Comparison of ENCODE assay signal across 13 mouse cellular contexts in genomic region chr17:3556251-3556650, GRCm38 (mm10). TPM values are rescaled to one million over a fixed set of nuclear protein-coding genes. Genes with fewer than 3 reads are reported as not detected.
DNase-seq lines count a peak whose midpoint lies in the region; ATAC-seq and TF ChIP-seq lines count a peak whose summit lies in the region.
"Had no signal": no experiment of that assay in that cellular context is flagged by ENCODE, and none has a peak within 500 bp of the region (broad histone marks: within the 10 kb centered on the region; RNA-seq: fewer than 3 reads in every experiment).

No protein-coding gene starts in this region.

- no peak overlapping the region for H3K4me3 ChIP-seq in forebrain, embryonic 14.5 days (ENCODE audit: low read depth, low read length)
- H3K4me3 ChIP-seq in forebrain, postnatal 0 days (ENCODE audit: low read depth, low read length) = no peak overlapping the region
- H3K4me3 ChIP-seq in megakaryocyte, embryonic 14.5 days (replicated peaks) = peak overlapping the region; percentile 80
- no peak overlapping the region for H3K4me3 ChIP-seq in intestine, postnatal 0 days (ENCODE audit: low read depth, low read length)
- H3K4me3 ChIP-seq in neural tube, embryonic 15.5 days (replicated peaks) = no peak overlapping the region

- H3K4me2 ChIP-seq in forebrain, embryonic 14.5 days (ENCODE audit: low read length) = peak overlapping the region; percentile 72; the same call in 1 of the 2 replicates
- H3K4me2 ChIP-seq in forebrain, postnatal 0 days (ENCODE audit: low read depth) = no peak overlapping the region
- H3K4me2 ChIP-seq in intestine, postnatal 0 days (replicated peaks; ENCODE audit: low read depth) = no peak overlapping the region; the same call in 1 of the 2 replicates
- H3K4me2 ChIP-seq in neural tube, embryonic 15.5 days = peak overlapping the region; percentile 66; the same call in 1 of the 2 replicates

- no peaks in the 10 kb centered on the region for H3K9me3 ChIP-seq in forebrain, embryonic 14.5 days (replicated peaks; ENCODE audit: control insufficient read depth, low read length)
- H3K9me3 ChIP-seq in forebrain, postnatal 0 days (ENCODE audit: low read length) = no peaks in the 10 kb centered on the region
- no peaks in the 10 kb centered on the region for H3K9me3 ChIP-seq in megakaryocyte, embryonic 14.5 days
- H3K9me3 ChIP-seq in intestine, postnatal 0 days (ENCODE audit: control insufficient read depth) = no peaks in the 10 kb centered on the region
- no peaks in the 10 kb centered on the region for H3K9me3 ChIP-seq in neural tube, embryonic 15.5 days (replicated peaks)

- no peak overlapping the region for H3K27ac ChIP-seq in forebrain, embryonic 14.5 days (ENCODE audit: low read depth, low read length)
- H3K27ac ChIP-seq in forebrain, postnatal 0 days (ENCODE audit: low read depth, low read length) = no peak overlapping the region
- no peak overlapping the region for H3K27ac ChIP-seq in intestine, postnatal 0 days (ENCODE audit: low read depth, low read length)
- no peak overlapping the region for H3K27ac ChIP-seq in neural tube, embryonic 15.5 days (replicated peaks)

- no peak for ATAC-seq in forebrain, embryonic 14.5 days
- ATAC-seq in forebrain, postnatal 0 days = no peak
- no peak for ATAC-seq in megakaryocyte, adult 5-6 weeks (ENCODE audit: poor library complexity, severe bottlenecking)
- ATAC-seq in intestine, postnatal 0 days = 0 out of 2 replicates have a peak, but pooled peaks have one; percentile 14
- ATAC-seq in neural tube, embryonic 15.5 days (ENCODE audit: low FRiP score) = no peak
- ATAC-seq in inflammation-experienced regulatory T-cells, adult 6 months = no peak

- no peak overlapping the region; the same call in 1 of the 2 replicates for H3K9ac ChIP-seq in forebrain, embryonic 14.5 days (ENCODE audit: low read length)
- H3K9ac ChIP-seq in forebrain, postnatal 0 days = no peak overlapping the region
- no peak overlapping the region for H3K9ac ChIP-seq in intestine, postnatal 0 days (ENCODE audit: low read depth, low read length)
- no peak overlapping the region for H3K9ac ChIP-seq in neural tube, embryonic 15.5 days (replicated peaks)

- no peak for TF ChIP-seq CTCF in forebrain, postnatal 0 days (IDR thresholded peaks at IDR 0.05; ENCODE audit: low read depth)
- no peak for TF ChIP-seq CTCF in intestine, postnatal 0 days (IDR thresholded peaks at IDR 0.05; ENCODE audit: low read depth)

- H3K27me3 ChIP-seq in forebrain, embryonic 14.5 days (replicated peaks; ENCODE audit: control insufficient read depth, insufficient read depth, low read length) = no peaks in the 10 kb centered on the region
- no peaks in the 10 kb centered on the region for H3K27me3 ChIP-seq in forebrain, postnatal 0 days (ENCODE audit: insufficient read depth, low read length)
- H3K27me3 ChIP-seq in megakaryocyte, embryonic 14.5 days (replicated peaks) = no peaks in the 10 kb centered on the region
- H3K27me3 ChIP-seq in intestine, postnatal 0 days (replicated peaks; ENCODE audit: control insufficient read depth, insufficient read depth, low read length) = no peaks in the 10 kb centered on the region
- no peaks in the 10 kb centered on the region for H3K27me3 ChIP-seq in neural tube, embryonic 15.5 days (replicated peaks)

- WGBS in forebrain, embryonic 14.5 days = 96% methylated on average over 1 of the region's 1 CpGs
- WGBS in forebrain, postnatal 0 days = 71% methylated on average over 1 of the region's 1 CpGs
- 42% methylated on average over 1 of the region's 1 CpGs for WGBS in intestine, postnatal 0 days
- 83% methylated on average over 1 of the region's 1 CpGs for WGBS in neural tube, embryonic 15.5 days

- H3K4me1 ChIP-seq in forebrain, embryonic 14.5 days (ENCODE audit: control insufficient read depth, insufficient read depth, low read length) = peaks cover 12% of the 10 kb centered on the region
- no peaks in the 10 kb centered on the region for H3K4me1 ChIP-seq in forebrain, postnatal 0 days (ENCODE audit: insufficient read depth)
- H3K4me1 ChIP-seq in megakaryocyte, embryonic 14.5 days = peaks cover 22% of the 10 kb centered on the region
- H3K4me1 ChIP-seq in intestine, postnatal 0 days (replicated peaks; ENCODE audit: control insufficient read depth, insufficient read depth, low read length) = 0 out of 2 replicates have a peak, but pooled peaks cover 7% of the 10 kb centered on the region
- H3K4me1 ChIP-seq in neural tube, embryonic 15.5 days = peaks cover 15% of the 10 kb centered on the region

- DNase-seq in forebrain, embryonic 14.5 days (ENCODE audit: low spot score) = no peak
- no peak for DNase-seq in forebrain, postnatal 0 days
- no peak for DNase-seq in gastrocnemius, adult 8-10 months (ENCODE audit: low spot score in 2 of 2)
- DNase-seq: adrenal gland, postnatal 25 days; heart, adult 18-20 months; layer of hippocampus, adult 9-11 months; lung, postnatal 36 days had no signal

- no peaks in the 10 kb centered on the region for H3K36me3 ChIP-seq in forebrain, embryonic 14.5 days (ENCODE audit: control insufficient read depth, insufficient read depth, low read length)
- H3K36me3 ChIP-seq in forebrain, postnatal 0 days (ENCODE audit: insufficient read depth) = no peaks in the 10 kb centered on the region
- H3K36me3 ChIP-seq in megakaryocyte, embryonic 14.5 days (replicated peaks; ENCODE audit: low read length) = peaks cover 29% of the 10 kb centered on the region
- H3K36me3 ChIP-seq in intestine, postnatal 0 days (ENCODE audit: control insufficient read depth, insufficient read depth) = peaks cover 4% of the 10 kb centered on the region; the same call in 1 of the 2 replicates
- H3K36me3 ChIP-seq in neural tube, embryonic 15.5 days = peaks cover 3% of the 10 kb centered on the region; the same call in 1 of the 2 replicates

RNA-seq across cellular contexts. Expression of gene Tfb1m, which starts 1.3 kb away (rescaled TPM):
- 14.7 and 16.0 TPM in 2 replicates for polyA plus RNA-seq in forebrain, embryonic 14.5 days (2014; fragmentation: Nextera tagmentation; extraction: Ambion mirVana)
- total RNA-seq in forebrain, postnatal 0 days (2014; rRNA removed) = 8.1 and 11.2 TPM in 2 replicates
- 7.2 and 8.2 TPM in 2 replicates for polyA plus RNA-seq in forebrain, postnatal 0 days (2015; fragmentation: Nextera tagmentation; extraction: Ambion mirVana)
- polyA plus RNA-seq in megakaryocyte, embryonic 14.5 days (2012; ENCODE audit: insufficient read depth, low replicate concordance) = 0.53 TPM in 1 of 2 replicates, not detected in the other
- 14.6 and 14.8 TPM in 2 replicates for total RNA-seq in megakaryocyte, adult 5-6 weeks (2015)
- total RNA-seq in megakaryocyte, adult 5-6 weeks (2017) = 8.5 and 9.8 TPM in 2 replicates
- 5.6 and 6.2 TPM in 2 replicates for polyA plus RNA-seq in intestine, postnatal 0 days (2015; fragmentation: Nextera tagmentation; extraction: Ambion mirVana)
- 13.0 and 15.3 TPM in 2 replicates for polyA plus RNA-seq in neural tube, embryonic 15.5 days (2015; fragmentation: Nextera tagmentation; extraction: Ambion mirVana)
- total RNA-seq in gastrocnemius, adult 8-10 months (2022) = 10 to 100 TPM in 1 of 4 experiments, 1 to 10 TPM in 3; 7.8 to 10.4 (median 8.6) TPM
- polyA plus RNA-seq in inflammation-experienced regulatory T-cells, adult 6 months (2017; shearing (Covaris generic)) = 10 to 100 TPM in 1 of 3 experiments, 1 to 10 TPM in 2; 7.9 to 10.4 (median 9.4) TPM

RNA-seq across cellular contexts. Expression of gene Cldn20, which starts 23.9 kb away (rescaled TPM):
- polyA plus RNA-seq in forebrain, embryonic 14.5 days (2014; fragmentation: Nextera tagmentation; extraction: Ambion mirVana) = 0.84 and 0.94 TPM in 2 replicates
- total RNA-seq in forebrain, postnatal 0 days (2014; rRNA removed) = 1.4 and 2.8 TPM in 2 replicates
- polyA plus RNA-seq in forebrain, postnatal 0 days (2015; fragmentation: Nextera tagmentation; extraction: Ambion mirVana) = 1.6 and 2.0 TPM in 2 replicates
- polyA plus RNA-seq in megakaryocyte, embryonic 14.5 days (2012; ENCODE audit: insufficient read depth, low replicate concordance) = not detected in 2 replicates
- 0.54 and 2.0 TPM in 2 replicates for total RNA-seq in megakaryocyte, adult 5-6 weeks (2015)
- 1.3 TPM in 1 of 2 replicates, not detected in the other for total RNA-seq in megakaryocyte, adult 5-6 weeks (2017)
- not detected in 2 replicates for polyA plus RNA-seq in intestine, postnatal 0 days (2015; fragmentation: Nextera tagmentation; extraction: Ambion mirVana)
- polyA plus RNA-seq in neural tube, embryonic 15.5 days (2015; fragmentation: Nextera tagmentation; extraction: Ambion mirVana) = not detected in 2 replicates
- total RNA-seq in gastrocnemius, adult 8-10 months (2022) = not detected
- polyA plus RNA-seq in inflammation-experienced regulatory T-cells, adult 6 months (2017; shearing (Covaris generic)) = not detected
- total RNA-seq: common myeloid progenitor, adult 5-6 weeks; heart, adult 18-20 months had no signal

Comparison
In these comparisons a context has a peak if more than half of its experiments do, and no peak if none do; other contexts are left out.
1. H3K4me2 ChIP-seq: peak in forebrain, embryonic 14.5 days (single experiment) and neural tube, embryonic 15.5 days (single experiment); none in forebrain, postnatal 0 days (single experiment) and intestine, postnatal 0 days (single experiment).